Mouse (Mus musculus) limb, embryonic 15.5 days (tissue): ENCODE measurements around the gene Rasgef1b. TPM values are rescaled to one million over a fixed set of nuclear protein-coding genes. Genes with fewer than 3 reads are reported as not detected.

Source experiments
- ATAC-seq: fragments of 200-750 bp; cut with Nextera tagmentation; 2 replicates; pipeline ENCODE4 v1.8.0; 2017; ENCODE audit warnings: low read depth, moderate TSS enrichment; ENCODE audit not compliant: insufficient number of reproducible peaks, low FRiP score, low TSS enrichment
- H3K27ac ChIP-seq: fragments of 300-500 bp; sonication (generic); 2 replicates; pipeline ENCODE4 v1.5.1; 2015; ENCODE audit warnings: moderate library complexity, mild to moderate bottlenecking, inconsistent platforms
- H3K27me3 ChIP-seq: fragments of 300-500 bp; sonication (generic); 2 replicates; pipeline ENCODE4 v1.6.1; 2015; ENCODE audit warnings: inconsistent platforms
- H3K36me3 ChIP-seq: fragments of 300-500 bp; sonication (generic); 2 replicates; pipeline ENCODE4 v1.6.1; 2015; ENCODE audit warnings: inconsistent platforms
- H3K4me1 ChIP-seq: fragments of 300-500 bp; sonication (generic); 2 replicates; pipeline ENCODE4 v1.6.1; 2015; ENCODE audit warnings: inconsistent platforms
- H3K4me2 ChIP-seq: fragments of 300-500 bp; sonication (generic); 2 replicates; pipeline ENCODE4 v1.6.1; 2015; ENCODE audit warnings: mild to moderate bottlenecking, inconsistent platforms
- H3K4me3 ChIP-seq: fragments of 300-500 bp; sonication (generic); 2 replicates; pipeline ENCODE4 v1.5.1; 2015; ENCODE audit warnings: mild to moderate bottlenecking, inconsistent platforms
- H3K9ac ChIP-seq: fragments of 300-500 bp; sonication (generic); 2 replicates; pipeline ENCODE4 v1.6.1; 2015; ENCODE audit warnings: inconsistent platforms
- H3K9me3 ChIP-seq: fragments of 300-500 bp; sonication (generic); 2 replicates; pipeline ENCODE4 v1.6.1; 2016; ENCODE audit warnings: inconsistent platforms
- WGBS: fragments of 180-500 bp; shearing (Covaris S2); methylation state at CpG from one replicate; pipeline ENCODE4 v1.1.7; 2015; 5-methylcytosine and 5-hydroxymethylcytosine counted together
- polyA plus RNA-seq: library from polyadenylated mRNA; unstranded; fragments of >200 nt; fragmentation: Nextera tagmentation; extraction: Ambion mirVana; gene quantifications from 2 replicates; pipeline ENCODE4 v1.2.1, GENCODE M21; 2015

The Rasgef1b gene
- polyA plus RNA-seq, 1 experiment from 2014 or later = 8.8 TPM

DNA sequence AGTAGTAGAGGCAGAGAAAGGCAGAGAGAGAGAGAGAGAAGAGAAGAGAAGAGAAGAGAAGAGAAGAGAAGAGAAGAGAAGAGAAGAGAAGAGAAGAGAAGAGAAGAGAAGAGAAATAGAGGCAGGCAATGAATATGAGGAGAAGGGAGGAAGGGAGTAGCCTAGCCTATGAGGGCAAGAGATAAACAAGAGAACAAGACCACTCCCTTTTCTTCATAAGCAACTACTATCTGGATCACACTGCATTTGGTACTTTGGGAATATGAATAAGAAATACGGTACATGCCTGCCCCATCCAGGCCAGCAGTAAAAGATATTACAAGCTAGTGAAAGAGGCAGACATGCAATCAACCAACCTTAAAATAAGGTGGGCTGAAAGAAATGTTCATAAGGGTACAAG is 360.2 kb downstream of the Rasgef1b start:
- ATAC-seq = no peak
- H3K27ac ChIP-seq = no peak overlapping the region
- H3K27me3 ChIP-seq = no peaks in the 10 kb centered on the region
- no peaks in the 10 kb centered on the region for H3K9me3 ChIP-seq
- H3K9ac ChIP-seq = no peak overlapping the region
- no peaks in the 10 kb centered on the region; the same call in 1 of the 2 replicates for H3K4me1 ChIP-seq
- H3K4me2 ChIP-seq = no peak overlapping the region
- no peaks in the 10 kb centered on the region for H3K36me3 ChIP-seq
- H3K4me3 ChIP-seq = no peak overlapping the region
- WGBS = 38% methylated on average over 1 of the region's 1 CpGs

DNA sequence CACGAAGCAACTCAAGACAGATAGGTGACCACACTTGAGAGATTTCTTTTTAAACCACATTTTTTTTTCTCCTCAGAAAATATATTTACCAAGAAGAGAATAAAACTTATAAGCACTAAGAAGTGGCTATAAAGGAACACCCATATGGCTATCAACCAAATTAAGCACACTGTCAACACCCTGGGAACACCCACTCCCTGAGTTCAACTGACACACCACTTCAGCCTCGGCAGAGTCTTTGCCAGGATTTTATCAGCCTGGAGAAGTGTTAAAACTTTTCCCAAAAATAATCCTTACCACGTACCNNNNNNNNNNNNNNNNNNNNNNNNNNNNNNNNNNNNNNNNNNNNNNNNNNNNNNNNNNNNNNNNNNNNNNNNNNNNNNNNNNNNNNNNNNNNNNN is 368.3 kb downstream of the Rasgef1b start:
- no peak for ATAC-seq
- no peaks in the 10 kb centered on the region for H3K27me3 ChIP-seq
- H3K4me1 ChIP-seq = no peaks in the 10 kb centered on the region
- H3K36me3 ChIP-seq = no peaks in the 10 kb centered on the region
- no peaks in the 10 kb centered on the region for H3K9me3 ChIP-seq
- H3K27ac ChIP-seq = no peak overlapping the region
- H3K4me3 ChIP-seq = no peak overlapping the region
- 50% methylated on average over 3 of the region's 3 CpGs for WGBS
- no peak overlapping the region for H3K9ac ChIP-seq
- no peak overlapping the region for H3K4me2 ChIP-seq

GRCm38 (mm10) chr5:99359251-99359650 is 369.6 kb downstream of the Rasgef1b start:
- H3K27ac ChIP-seq = no peak overlapping the region
- H3K4me2 ChIP-seq = no peak overlapping the region
- no peak overlapping the region for H3K9ac ChIP-seq
- no peaks in the 10 kb centered on the region for H3K27me3 ChIP-seq
- no peak for ATAC-seq
- H3K4me1 ChIP-seq = peaks cover 10% of the 10 kb centered on the region; the same call in 1 of the 2 replicates
- no peaks in the 10 kb centered on the region for H3K9me3 ChIP-seq
- no peak overlapping the region for H3K4me3 ChIP-seq
- H3K36me3 ChIP-seq = no peaks in the 10 kb centered on the region
- WGBS = 90% methylated on average over 5 of the region's 5 CpGs

- H3K9ac ChIP-seq = no peak overlapping the region
- 26% methylated on average over 5 of the region's 5 CpGs for WGBS
- H3K4me3 ChIP-seq = no peak overlapping the region
- no peak overlapping the region for H3K4me2 ChIP-seq
- peak overlapping the region; percentile 38; the same call in 1 of the 2 replicates for H3K27ac ChIP-seq
- no peak for ATAC-seq
- no peaks in the 10 kb centered on the region for H3K9me3 ChIP-seq
- peaks cover 17% of the 10 kb centered on the region; the same call in 1 of the 2 replicates for H3K4me1 ChIP-seq
- H3K36me3 ChIP-seq = no peaks in the 10 kb centered on the region
- no peaks in the 10 kb centered on the region for H3K27me3 ChIP-seq
Observed at GRCm38 (mm10) chr5:99354640-99355132, 374.2 kb downstream of the Rasgef1b start.

DNA sequence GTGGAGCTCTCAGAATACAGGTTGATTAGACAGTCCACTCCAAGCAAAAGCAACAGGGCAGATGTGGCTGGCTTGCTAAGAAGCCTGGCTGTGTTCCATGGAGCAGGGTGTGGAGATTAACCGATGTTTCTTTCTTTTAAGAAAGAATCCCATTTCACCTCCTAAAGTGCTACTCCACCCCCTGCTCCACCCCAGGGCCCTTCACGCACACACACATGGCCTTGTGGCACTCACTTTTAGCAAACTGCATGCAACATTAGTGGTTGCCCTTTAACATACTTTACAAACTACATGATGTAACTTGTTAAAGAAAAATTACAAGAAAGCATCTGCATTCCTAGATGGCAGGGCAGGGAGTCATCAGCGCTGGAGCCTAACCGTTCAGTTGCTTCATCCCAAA is 378.8 kb downstream of the Rasgef1b start:
- H3K4me2 ChIP-seq = no peak overlapping the region
- no peak overlapping the region for H3K27ac ChIP-seq
- H3K9ac ChIP-seq = no peak overlapping the region
- H3K4me1 ChIP-seq = peaks cover 13% of the 10 kb centered on the region; the same call in 1 of the 2 replicates
- H3K27me3 ChIP-seq = no peaks in the 10 kb centered on the region
- no peaks in the 10 kb centered on the region for H3K36me3 ChIP-seq
- ATAC-seq = no peak
- no peaks in the 10 kb centered on the region for H3K9me3 ChIP-seq
- no peak overlapping the region for H3K4me3 ChIP-seq
- 50% methylated on average over 4 of the region's 4 CpGs for WGBS

DNA sequence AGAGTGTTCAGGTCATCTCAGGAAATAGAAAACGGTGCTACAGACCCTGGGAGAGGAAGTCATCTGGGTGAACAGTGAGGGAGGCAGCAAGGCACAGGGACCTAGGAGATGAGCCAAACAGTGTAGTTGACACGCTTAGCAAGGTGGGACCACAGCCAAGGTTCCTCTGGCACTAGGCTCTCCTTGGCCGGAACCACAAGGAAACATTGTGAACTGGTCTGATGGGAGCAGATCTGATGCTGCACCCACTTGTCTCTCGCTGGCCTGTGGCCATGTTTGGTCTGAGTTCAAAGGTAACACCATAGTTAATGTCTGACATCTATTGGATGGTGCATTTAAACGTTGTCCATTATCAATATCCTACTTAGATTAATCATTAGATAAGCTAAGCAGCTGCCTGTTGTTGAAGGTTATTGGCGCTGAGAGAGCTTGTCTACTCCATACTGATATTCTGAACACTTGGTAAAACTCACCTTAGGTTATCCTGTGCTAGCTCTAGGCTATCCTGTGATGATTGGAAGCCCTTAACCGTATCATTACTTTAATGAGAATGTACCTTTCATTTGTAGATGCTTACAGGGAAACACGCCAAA is 380.5 kb downstream of the Rasgef1b start:
- Histone ChIP-seq H3K4me2 (no peak overlapping the region), H3K9me3 (no peaks in the 10 kb centered on the region), H3K9ac (no peak overlapping the region), H3K27me3 (no peaks in the 10 kb centered on the region), H3K36me3 (no peaks in the 10 kb centered on the region), H3K27ac (no peak overlapping the region), H3K4me1 (0 out of 2 replicates have a peak, but pooled peaks cover 6% of the 10 kb centered on the region), H3K4me3 (no peak overlapping the region)
- ATAC-seq = no peak
- WGBS = 63% methylated on average over 8 of the region's 8 CpGs

- Histone ChIP-seq H3K36me3 (no peaks in the 10 kb centered on the region), H3K27ac (no peak overlapping the region), H3K9me3 (no peaks in the 10 kb centered on the region), H3K9ac (no peak overlapping the region), H3K4me3 (no peak overlapping the region), H3K27me3 (no peaks in the 10 kb centered on the region), H3K4me2 (no peak overlapping the region), H3K4me1 (peaks cover 5% of the 10 kb centered on the region; the same call in 1 of the 2 replicates)
- WGBS = 93% methylated on average over 10 of the region's 10 CpGs
- ATAC-seq = no peak
Observed at GRCm38 (mm10) chr5:99342527-99342926, 386.3 kb downstream of the Rasgef1b start.

- Histone ChIP-seq H3K9ac (no peak overlapping the region), H3K27ac (peak overlapping the region; percentile 17; the same call in 1 of the 2 replicates)
- ATAC-seq = no peak
Observed at GRCm38 (mm10) chr5:99340311-99340989, 388.4 kb downstream of the Rasgef1b start.

DNA sequence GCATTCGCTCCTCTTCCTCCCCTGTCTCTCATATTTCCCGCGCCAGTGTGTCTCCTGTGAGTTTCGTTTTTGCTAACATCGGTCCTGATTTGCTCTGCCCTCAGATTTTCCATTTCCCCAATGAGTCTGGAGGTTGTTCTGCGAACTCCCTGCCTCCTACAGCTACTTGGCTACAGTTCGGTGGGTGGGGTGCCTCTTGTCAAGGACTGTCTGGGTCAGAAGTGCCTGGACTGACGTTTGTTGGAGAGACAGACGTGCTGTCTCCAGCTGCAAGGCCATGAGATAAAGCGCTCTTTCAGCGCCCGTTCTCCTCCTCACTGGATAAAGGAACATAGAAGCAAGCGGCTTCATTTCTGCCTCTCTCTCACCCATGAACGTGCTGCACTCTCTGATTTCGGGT is 389.1 kb downstream of the Rasgef1b start:
- H3K27ac ChIP-seq = peak overlapping the region; percentile 17; the same call in 1 of the 2 replicates
- no peaks in the 10 kb centered on the region for H3K27me3 ChIP-seq
- 0 out of 2 replicates have a peak overlapping the region, but pooled peaks have one; percentile 16 for H3K4me3 ChIP-seq
- no peaks in the 10 kb centered on the region for H3K36me3 ChIP-seq
- peak overlapping the region; percentile 20 for H3K4me2 ChIP-seq
- no peaks in the 10 kb centered on the region for H3K9me3 ChIP-seq
- 50% methylated on average over 15 of the region's 15 CpGs for WGBS
- ATAC-seq = no peak
- peaks cover 5% of the 10 kb centered on the region; the same call in 1 of the 2 replicates for H3K4me1 ChIP-seq
- H3K9ac ChIP-seq = no peak overlapping the region

More at GRCm38 (mm10) chr5:99340311-99340989, 388.4 kb downstream of the Rasgef1b start:
- no peak overlapping the region for H3K4me2 ChIP-seq
- no peaks in the 10 kb centered on the region for H3K9me3 ChIP-seq
- peaks cover 5% of the 10 kb centered on the region; the same call in 1 of the 2 replicates for H3K4me1 ChIP-seq
- H3K4me3 ChIP-seq = no peak overlapping the region
- H3K27me3 ChIP-seq = no peaks in the 10 kb centered on the region
- 75% methylated on average over 8 of the region's 8 CpGs for WGBS
- H3K36me3 ChIP-seq = no peaks in the 10 kb centered on the region

DNA sequence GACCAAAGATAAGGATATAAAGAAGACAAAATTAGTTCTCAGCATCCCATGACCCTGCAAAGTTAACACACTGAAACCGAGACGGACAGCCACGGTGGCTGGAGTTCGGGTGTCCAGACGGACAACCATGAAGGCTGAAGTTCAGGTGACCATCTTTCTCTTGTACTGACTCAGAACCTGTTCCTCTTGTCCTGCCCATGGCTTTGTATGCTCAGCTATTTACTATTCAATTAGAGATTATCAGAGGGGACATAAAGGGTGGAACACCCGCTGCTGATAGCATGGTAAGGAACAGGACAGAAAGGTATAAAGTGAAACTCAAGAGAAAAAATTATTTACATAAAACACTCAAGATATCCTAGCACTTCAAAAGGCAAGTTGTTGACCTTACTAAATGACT is 390.0 kb downstream of the Rasgef1b start:
- H3K4me2 ChIP-seq = no peak overlapping the region
- H3K4me1 ChIP-seq = peaks cover 5% of the 10 kb centered on the region; the same call in 1 of the 2 replicates
- no peaks in the 10 kb centered on the region for H3K27me3 ChIP-seq
- no peak overlapping the region for H3K9ac ChIP-seq
- H3K4me3 ChIP-seq = no peak overlapping the region
- H3K9me3 ChIP-seq = no peaks in the 10 kb centered on the region
- no peak for ATAC-seq
- H3K27ac ChIP-seq = no peak overlapping the region
- 89% methylated on average over 6 of the region's 6 CpGs for WGBS
- no peaks in the 10 kb centered on the region for H3K36me3 ChIP-seq

DNA sequence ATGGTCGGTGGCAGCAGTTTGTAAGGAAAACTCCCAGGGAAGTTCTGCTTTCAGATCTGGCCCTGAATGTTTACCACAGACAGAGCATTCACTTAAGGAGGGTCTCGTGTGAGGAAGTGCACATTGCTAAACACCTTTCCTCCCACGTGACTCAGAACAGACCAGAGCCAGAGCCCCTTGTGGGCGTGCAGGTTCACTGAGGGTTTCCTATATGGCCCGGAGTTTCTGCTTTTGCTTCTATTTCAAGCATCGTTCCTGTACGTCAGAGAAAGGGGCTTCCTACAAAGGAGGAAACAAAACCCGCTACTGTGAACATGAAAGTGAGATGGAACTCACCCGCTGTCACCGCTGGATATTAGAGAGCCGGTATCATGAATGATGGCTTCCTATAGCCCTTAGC is 392.4 kb downstream of the Rasgef1b start:
- H3K4me2 ChIP-seq = no peak overlapping the region
- H3K9me3 ChIP-seq = no peaks in the 10 kb centered on the region
- WGBS = 70% methylated on average over 11 of the region's 11 CpGs
- no peak overlapping the region for H3K9ac ChIP-seq
- H3K36me3 ChIP-seq = no peaks in the 10 kb centered on the region
- H3K27ac ChIP-seq = no peak overlapping the region
- peaks cover 5% of the 10 kb centered on the region; the same call in 1 of the 2 replicates for H3K4me1 ChIP-seq
- H3K27me3 ChIP-seq = no peaks in the 10 kb centered on the region
- no peak overlapping the region for H3K4me3 ChIP-seq
- no peak for ATAC-seq

- Histone ChIP-seq H3K36me3 (no peaks in the 10 kb centered on the region), H3K27me3 (no peaks in the 10 kb centered on the region), H3K4me1 (no peaks in the 10 kb centered on the region), H3K27ac (no peak overlapping the region), H3K4me3 (no peak overlapping the region), H3K4me2 (no peak overlapping the region), H3K9ac (no peak overlapping the region), H3K9me3 (no peaks in the 10 kb centered on the region)
- no peak for ATAC-seq
- 80% methylated on average over 5 of the region's 5 CpGs for WGBS
Observed at GRCm38 (mm10) chr5:99334017-99334416, 394.8 kb downstream of the Rasgef1b start.
